20 mouse cellular contexts compared by ENCODE assay signal in genomic region chr14:117852842-117853241, GRCm38 (mm10).
"Had no signal": no experiment of that assay in that cellular context is flagged by ENCODE, and none has a peak within 500 bp of the region (broad histone marks: within the 10 kb centered on the region; RNA-seq: fewer than 3 reads in every experiment).

No protein-coding gene starts in this region.

- H3K9ac ChIP-seq: heart, embryonic 13.5 days; heart, embryonic 15.5 days; hindbrain, embryonic 13.5 days; intestine, embryonic 15.5 days; limb, embryonic 13.5 days; limb, embryonic 15.5 days; liver, embryonic 12.5 days; liver, embryonic 14.5 days had no signal

- H3K4me3 ChIP-seq: heart, adult 2 months; heart, embryonic 13.5 days; heart, embryonic 15.5 days; hindbrain, embryonic 13.5 days; intestine, embryonic 15.5 days; layer of hippocampus, adult 2 months; limb, embryonic 13.5 days; limb, embryonic 15.5 days; liver, embryonic 12.5 days had no signal

- H3K4me1 ChIP-seq: heart, embryonic 13.5 days; heart, embryonic 15.5 days; intestine, embryonic 15.5 days; limb, embryonic 13.5 days; limb, embryonic 15.5 days; liver, embryonic 12.5 days had no signal

- H3K9me3 ChIP-seq: heart, embryonic 15.5 days; hindbrain, embryonic 13.5 days; intestine, embryonic 15.5 days; limb, embryonic 13.5 days; limb, embryonic 15.5 days had no signal

- H3K27ac ChIP-seq: heart, adult 2 months; heart, embryonic 13.5 days; heart, embryonic 15.5 days; hindbrain, embryonic 13.5 days; intestine, embryonic 15.5 days; layer of hippocampus, adult 2 months; limb, embryonic 13.5 days; limb, embryonic 15.5 days; liver, embryonic 12.5 days; liver, embryonic 14.5 days had no signal

- H3K36me3 ChIP-seq: heart, embryonic 13.5 days; heart, embryonic 15.5 days; hindbrain, embryonic 13.5 days; intestine, embryonic 15.5 days; limb, embryonic 13.5 days; limb, embryonic 15.5 days; liver, embryonic 12.5 days had no signal

- DNase-seq: gastrocnemius, postnatal 14 days; gastrocnemius, postnatal 36 days; heart, adult 2 months; heart, postnatal 14 days; heart, postnatal 36 days; kidney, adult 18-20 months; kidney, adult 8-10 months; kidney, postnatal 10 days; kidney, postnatal 25 days; kidney, postnatal 4 days; left cerebral cortex, postnatal 4 days had no signal
